Comparison of ENCODE assay signal across 24 mouse cellular contexts in genomic region chr5:43539871-43540270, GRCm38 (mm10). TPM values are rescaled to one million over a fixed set of nuclear protein-coding genes. Genes with fewer than 3 reads are reported as not detected.
A peak's percentile ranks its signal among the peaks of the same experiment; 100 is the strongest.
DNase-seq lines count a peak whose midpoint lies in the region; ATAC-seq and TF ChIP-seq lines count a peak whose summit lies in the region.
"Had no signal": no experiment of that assay in that cellular context is flagged by ENCODE, and none has a peak within 500 bp of the region (broad histone marks: within the 10 kb centered on the region; RNA-seq: fewer than 3 reads in every experiment).

No protein-coding gene starts in this region.

- 0 out of 2 replicates have a peak, but pooled peaks have one; percentile 21 for TF ChIP-seq EP300 in lung, postnatal 0 days (IDR thresholded peaks at IDR 0.05)

- no peak for DNase-seq in lung, adult 2 months
- peak; percentile 62 for DNase-seq in lung, postnatal 0 days (ENCODE audit: low spot score)
- DNase-seq in lung, postnatal 14 days = no peak
- peak; percentile 68 for DNase-seq in Muller cell, postnatal 12 days (ENCODE audit: inconsistent ontology term)
- no peak for DNase-seq in limb, embryonic 10.5 days (ENCODE audit: low spot score)
- DNase-seq in right cerebral cortex, adult 2 months (ENCODE audit: low spot score in 2 of 2) = no peak
- no peak for DNase-seq in right cerebral cortex, postnatal 36 days (ENCODE audit: low spot score in 2 of 2)
- DNase-seq: adrenal gland, adult 2 months; adrenal gland, adult 8-10 months; adrenal gland, postnatal 10 days; adrenal gland, postnatal 14 days; adrenal gland, postnatal 25 days; adrenal gland, postnatal 36 days; B cell, adult 2 months; cerebellum, adult 11 months; cerebellum, adult 11-12 months; cerebellum, adult 18-20 months had no signal

- no peak for TF ChIP-seq CTCF in lung, adult 2 months (IDR thresholded peaks at IDR 0.05; ENCODE audit: insufficient read depth, low read length)
- no peak for TF ChIP-seq CTCF in lung, postnatal 0 days (IDR thresholded peaks at IDR 0.05)

- H3K27me3 ChIP-seq in lung, embryonic 16.5 days (ENCODE audit: control insufficient read depth, insufficient read depth, low read depth, low read length) = no peaks in the 10 kb centered on the region
- no peaks in the 10 kb centered on the region for H3K27me3 ChIP-seq in lung, postnatal 0 days (replicated peaks; ENCODE audit: insufficient read depth, low read length)
- 0 out of 2 replicates have a peak, but pooled peaks cover 5% of the 10 kb centered on the region for H3K27me3 ChIP-seq in limb, embryonic 10.5 days (ENCODE audit: low read depth, poor library complexity, severe bottlenecking)
- H3K27me3 ChIP-seq: CH12.LX, Patski had no signal

- H3K4me2 ChIP-seq in lung, embryonic 16.5 days (ENCODE audit: low read depth, low read length) = no peak overlapping the region
- no peak overlapping the region for H3K4me2 ChIP-seq in lung, postnatal 0 days (replicated peaks; ENCODE audit: low read depth, low read length)

- peaks cover 9% of the 10 kb centered on the region; the same call in 1 of the 2 replicates for H3K4me1 ChIP-seq in lung, embryonic 16.5 days (replicated peaks; ENCODE audit: control insufficient read depth, insufficient read depth, low read length)
- no peaks in the 10 kb centered on the region; the same call in 1 of the 2 replicates for H3K4me1 ChIP-seq in lung, adult 2 months (ENCODE audit: control insufficient read depth, insufficient read depth, low read length)
- no peaks in the 10 kb centered on the region for H3K4me1 ChIP-seq in lung, postnatal 0 days (ENCODE audit: insufficient read depth, low read depth, low read length)
- peaks cover 21% of the 10 kb centered on the region for H3K4me1 ChIP-seq in limb, embryonic 10.5 days

- no peak overlapping the region for H3K9ac ChIP-seq in lung, embryonic 16.5 days (ENCODE audit: low read length)
- no peak overlapping the region for H3K9ac ChIP-seq in lung, postnatal 0 days (replicated peaks; ENCODE audit: low read depth)

- H3K4me3 ChIP-seq in lung, embryonic 16.5 days (ENCODE audit: low read length) = no peak overlapping the region
- H3K4me3 ChIP-seq in lung, adult 2 months (replicated peaks; ENCODE audit: extremely low read depth, low read depth, low read length) = no peak overlapping the region
- no peak overlapping the region for H3K4me3 ChIP-seq in lung, postnatal 0 days (ENCODE audit: low read depth, low read length)
- H3K4me3 ChIP-seq in limb, embryonic 10.5 days = no peak overlapping the region

- peaks cover 3% of the 10 kb centered on the region for H3K36me3 ChIP-seq in lung, embryonic 16.5 days (ENCODE audit: control insufficient read depth, insufficient read depth, low read length)
- no peaks in the 10 kb centered on the region for H3K36me3 ChIP-seq in lung, postnatal 0 days (ENCODE audit: insufficient read depth, low read length)
- H3K36me3 ChIP-seq in limb, embryonic 10.5 days = no peaks in the 10 kb centered on the region
- H3K36me3 ChIP-seq: G1E had no signal

- H3K27ac ChIP-seq in lung, embryonic 16.5 days (ENCODE audit: low read length) = no peak overlapping the region
- H3K27ac ChIP-seq in lung, postnatal 0 days (ENCODE audit: low read length) = no peak overlapping the region
- peak overlapping the region; percentile 30; the same call in 1 of the 2 replicates for H3K27ac ChIP-seq in limb, embryonic 10.5 days

- H3K9me3 ChIP-seq in lung, embryonic 16.5 days (ENCODE audit: control insufficient read depth, low read length) = peaks cover 3% of the 10 kb centered on the region; the same call in 1 of the 2 replicates
- no peaks in the 10 kb centered on the region for H3K9me3 ChIP-seq in lung, postnatal 0 days (ENCODE audit: low read length)
- H3K9me3 ChIP-seq in limb, embryonic 10.5 days (replicated peaks) = no peaks in the 10 kb centered on the region; the same call in 1 of the 2 replicates
- H3K9me3 ChIP-seq: G1E had no signal

- no peak for TF ChIP-seq POLR2A in lung, adult 2 months (IDR thresholded peaks at IDR 0.05; ENCODE audit: borderline replicate concordance, extremely low read depth, low read depth, low read length)

- ATAC-seq in lung, embryonic 16.5 days (ENCODE audit: low read depth) = peak; percentile 39; the same call in 1 of the 2 replicates
- ATAC-seq in lung, postnatal 0 days = peak; percentile 10; the same call in 1 of the 2 replicates
- ATAC-seq: activated CD4-positive, CD25-positive, alpha-beta regulatory T cell, adult 4 months; CD4-positive, CD25-positive, alpha-beta regulatory T cell, adult 4 months; Patski had no signal

RNA-seq across cellular contexts. Expression of gene C1qtnf7, which starts 24.5 kb away (rescaled TPM):
- polyA plus RNA-seq in lung, embryonic 16.5 days (2015; fragmentation: Nextera tagmentation; extraction: Ambion mirVana) = 45.5 and 47.8 TPM in 2 replicates
- polyA plus RNA-seq in lung, adult 2 months (2012; rRNA removed) = 14.1 and 25.3 TPM in 2 replicates
- polyA plus RNA-seq in lung, postnatal 0 days (2015; fragmentation: Nextera tagmentation; extraction: Ambion mirVana) = 35.8 and 37.2 TPM in 2 replicates
- polyA plus RNA-seq in limb, embryonic 10.5 days (2016; fragmentation: Nextera tagmentation; extraction: Ambion mirVana) = 1.3 and 1.6 TPM in 2 replicates
- polyA plus RNA-seq: activated CD4-positive, CD25-positive, alpha-beta regulatory T cell, adult 4 months; C2C12; CD4-positive, CD25-positive, alpha-beta regulatory T cell, adult 4 months; G1E had no signal

Comparison
In these comparisons a context has a peak if more than half of its experiments do, and no peak if none do; other contexts are left out.
1. DNase-seq: peak in lung, postnatal 0 days (single experiment) and Muller cell, postnatal 12 days (single experiment); none in lung, adult 2 months (single experiment), lung, postnatal 14 days (single experiment), limb, embryonic 10.5 days (single experiment), right cerebral cortex, adult 2 months (0 of 2) and right cerebral cortex, postnatal 36 days (0 of 2).